Comparison of ENCODE assay signal across 8 mouse cellular contexts in genomic region chr11:52253674-52254375, GRCm38 (mm10). TPM values are rescaled to one million over a fixed set of nuclear protein-coding genes. Genes with fewer than 3 reads are reported as not detected.
DNase-seq lines count a peak whose midpoint lies in the region; ATAC-seq and TF ChIP-seq lines count a peak whose summit lies in the region.

No protein-coding gene starts in this region.

- H3K27ac ChIP-seq in heart, adult 2 months, result no peak overlapping the region
- H3K27ac ChIP-seq in heart, embryonic 12.5 days (ENCODE audit: poor library complexity, severe bottlenecking), result no peak overlapping the region
- no peak overlapping the region for H3K27ac ChIP-seq in forebrain, embryonic 14.5 days (ENCODE audit: low read depth, low read length)
- no peak overlapping the region for H3K27ac ChIP-seq in hindbrain, postnatal 0 days
- no peak overlapping the region for H3K27ac ChIP-seq in midbrain, embryonic 10.5 days (replicated peaks)

- peak; percentile 68 to 70 for DNase-seq in heart, adult 2 months
- DNase-seq in forebrain, embryonic 14.5 days (ENCODE audit: low spot score), result peak; percentile 85
- DNase-seq in hindbrain, postnatal 0 days (ENCODE audit: low spot score), result peak; percentile 84
- DNase-seq in left cerebral cortex, postnatal 10 days (ENCODE audit: extremely low spot score in 1 of 2, low spot score in 2 of 2), result peak; percentile 36 to 67
- peak; percentile 56 for DNase-seq in midbrain, embryonic 10.5 days (ENCODE audit: low spot score)
- DNase-seq in splenic B cell, adult 2 months (ENCODE audit: low read depth, low spot score), result peak; percentile 68

- TF ChIP-seq CTCF in heart, adult 2 months (IDR thresholded peaks at IDR 0.05), result peak; percentile 96
- TF ChIP-seq CTCF in hindbrain, postnatal 0 days (IDR thresholded peaks at IDR 0.05; ENCODE audit: low read depth), result peak; percentile 96

- TF ChIP-seq POLR2A in heart, adult 2 months (IDR thresholded peaks at IDR 0.05; ENCODE audit: insufficient read depth, low read depth, low read length), result no peak

- H3K9me3 ChIP-seq in heart, embryonic 12.5 days (replicated peaks), result no peaks in the 10 kb centered on the region
- no peaks in the 10 kb centered on the region for H3K9me3 ChIP-seq in forebrain, embryonic 14.5 days (replicated peaks; ENCODE audit: control insufficient read depth, low read length)
- H3K9me3 ChIP-seq in hindbrain, postnatal 0 days (ENCODE audit: low read length), result no peaks in the 10 kb centered on the region
- no peaks in the 10 kb centered on the region for H3K9me3 ChIP-seq in midbrain, embryonic 10.5 days (replicated peaks)

- no peak overlapping the region for H3K9ac ChIP-seq in heart, adult 2 months (ENCODE audit: low read depth, low read length)
- H3K9ac ChIP-seq in heart, embryonic 12.5 days, result no peak overlapping the region
- no peak overlapping the region for H3K9ac ChIP-seq in forebrain, embryonic 14.5 days (ENCODE audit: low read length)
- no peak overlapping the region for H3K9ac ChIP-seq in hindbrain, postnatal 0 days (replicated peaks; ENCODE audit: low read length)

- peak; percentile 80 for TF ChIP-seq EP300 in heart, adult 2 months (IDR thresholded peaks at IDR 0.05; ENCODE audit: insufficient read depth, low read depth, low read length)

- H3K4me1 ChIP-seq in heart, adult 2 months (ENCODE audit: control insufficient read depth, insufficient read depth, low read length), result peaks cover 5% of the 10 kb centered on the region
- H3K4me1 ChIP-seq in heart, embryonic 12.5 days (replicated peaks), result peaks cover 12% of the 10 kb centered on the region
- H3K4me1 ChIP-seq in forebrain, embryonic 14.5 days (ENCODE audit: control insufficient read depth, insufficient read depth, low read length), result no peaks in the 10 kb centered on the region
- H3K4me1 ChIP-seq in hindbrain, postnatal 0 days (ENCODE audit: insufficient read depth, low read length), result no peaks in the 10 kb centered on the region
- no peaks in the 10 kb centered on the region; the same call in 1 of the 2 replicates for H3K4me1 ChIP-seq in midbrain, embryonic 10.5 days

- ATAC-seq in heart, embryonic 12.5 days (ENCODE audit: insufficient number of reproducible peaks, low FRiP score), result no peak
- ATAC-seq in cerebellum, adult (ENCODE audit: insufficient number of reproducible peaks, low FRiP score, low TSS enrichment), result peak; percentile 56; the same call in 1 of the 2 replicates
- peak; percentile 67 for ATAC-seq in forebrain, embryonic 14.5 days
- peak; percentile 74; the same call in 1 of the 2 replicates for ATAC-seq in hindbrain, postnatal 0 days

- H3K27me3 ChIP-seq in heart, adult 2 months (ENCODE audit: control insufficient read depth, insufficient read depth, low read length), result no peaks in the 10 kb centered on the region
- no peaks in the 10 kb centered on the region for H3K27me3 ChIP-seq in heart, embryonic 12.5 days (replicated peaks)
- no peaks in the 10 kb centered on the region for H3K27me3 ChIP-seq in forebrain, embryonic 14.5 days (replicated peaks; ENCODE audit: control insufficient read depth, insufficient read depth, low read length)
- no peaks in the 10 kb centered on the region for H3K27me3 ChIP-seq in hindbrain, postnatal 0 days (ENCODE audit: insufficient read depth, low read length)
- no peaks in the 10 kb centered on the region for H3K27me3 ChIP-seq in midbrain, embryonic 10.5 days (ENCODE audit: low read depth, poor library complexity, severe bottlenecking)
- H3K27me3 ChIP-seq in splenic B cell, adult 2 months (ENCODE audit: control insufficient read depth, insufficient read depth, low read length, poor library complexity, severe bottlenecking), result no peaks in the 10 kb centered on the region

- H3K4me2 ChIP-seq in heart, embryonic 12.5 days, result no peak overlapping the region
- no peak overlapping the region for H3K4me2 ChIP-seq in forebrain, embryonic 14.5 days (ENCODE audit: low read length)
- no peak overlapping the region for H3K4me2 ChIP-seq in hindbrain, postnatal 0 days (ENCODE audit: low read depth, low read length)

- H3K79me2 ChIP-seq in heart, adult 2 months (replicated peaks; ENCODE audit: control insufficient read depth, insufficient read depth, low read length), result no peaks in the 10 kb centered on the region

- intact Hi-C loops in heart, adult 2 months (cut with DNase I), result loop anchor here (1.0 kb wide), 2 partner anchors 43 to 89 kb away; no protein-coding TSS in a partner anchor
- intact Hi-C loops in left cerebral cortex, postnatal 10 days (cut with DNase I), result loop anchor here (2.0 kb wide), 2 partner anchors 43 to 91 kb away; no protein-coding TSS in a partner anchor

- H3K4me3 ChIP-seq in heart, adult 2 months, result no peak overlapping the region
- H3K4me3 ChIP-seq in heart, embryonic 12.5 days, result no peak overlapping the region
- no peak overlapping the region for H3K4me3 ChIP-seq in forebrain, embryonic 14.5 days (ENCODE audit: low read depth, low read length)
- no peak overlapping the region for H3K4me3 ChIP-seq in hindbrain, postnatal 0 days (ENCODE audit: low read length)
- H3K4me3 ChIP-seq in midbrain, embryonic 10.5 days, result no peak overlapping the region

- no peaks in the 10 kb centered on the region for H3K36me3 ChIP-seq in heart, adult 2 months (ENCODE audit: control insufficient read depth, insufficient read depth, low read length)
- H3K36me3 ChIP-seq in heart, embryonic 12.5 days, result peaks cover 5% of the 10 kb centered on the region
- peaks cover 12% of the 10 kb centered on the region for H3K36me3 ChIP-seq in forebrain, embryonic 14.5 days (ENCODE audit: control insufficient read depth, insufficient read depth, low read length)
- H3K36me3 ChIP-seq in hindbrain, postnatal 0 days (ENCODE audit: insufficient read depth, low read length), result peaks cover 10% of the 10 kb centered on the region; the same call in 1 of the 2 replicates
- H3K36me3 ChIP-seq in midbrain, embryonic 10.5 days, result peaks cover 57% of the 10 kb centered on the region
- no peaks in the 10 kb centered on the region for H3K36me3 ChIP-seq in splenic B cell, adult 2 months (ENCODE audit: control insufficient read depth, insufficient read depth, low read length, poor library complexity, severe bottlenecking)

- WGBS in heart, adult 2 months, result 62% methylated on average over 11 of the region's 11 CpGs
- 67% methylated on average over 11 of the region's 11 CpGs for WGBS in heart, embryonic 12.5 days
- 65% methylated on average over 11 of the region's 11 CpGs for WGBS in forebrain, embryonic 14.5 days
- 64% methylated on average over 11 of the region's 11 CpGs for WGBS in hindbrain, postnatal 0 days
- 74% methylated on average over 11 of the region's 11 CpGs for WGBS in midbrain, embryonic 10.5 days

RNA-seq across cellular contexts. Expression of gene Skp1a, which starts 22.0 kb away (rescaled TPM):
- total RNA-seq in heart, adult 2 months (2021), result 100 to 1,000 TPM; 241 to 255 TPM
- polyA plus RNA-seq in heart, adult 2 months (2012; rRNA removed), result 38.9 and 72.9 TPM in 2 replicates
- polyA plus RNA-seq in heart, embryonic 12.5 days (2016; fragmentation: Nextera tagmentation; extraction: Ambion mirVana), result 530 and 532 TPM in 2 replicates
- polyA plus RNA-seq in forebrain, embryonic 14.5 days (2014; fragmentation: Nextera tagmentation; extraction: Ambion mirVana), result 1,258 and 1,335 TPM in 2 replicates
- total RNA-seq in hindbrain, postnatal 0 days (2014; rRNA removed), result 320 and 370 TPM in 2 replicates
- polyA plus RNA-seq in hindbrain, postnatal 0 days (2015; fragmentation: Nextera tagmentation; extraction: Ambion mirVana), result 1,108 and 1,162 TPM in 2 replicates
- 100 to 1,000 TPM; 499 to 514 TPM for total RNA-seq in left cerebral cortex, postnatal 10 days (2021)
- 916 and 943 TPM in 2 replicates for polyA plus RNA-seq in midbrain, embryonic 10.5 days (2016; fragmentation: Nextera tagmentation; extraction: Ambion mirVana)

RNA-seq across cellular contexts. Expression of gene Tcf7, which starts 29.0 kb away (rescaled TPM):
- under 1 TPM; 0.73 to 0.96 TPM for total RNA-seq in heart, adult 2 months (2021)
- polyA plus RNA-seq in heart, adult 2 months (2012; rRNA removed), result 2.3 and 3.1 TPM in 2 replicates
- polyA plus RNA-seq in heart, embryonic 12.5 days (2016; fragmentation: Nextera tagmentation; extraction: Ambion mirVana), result 6.3 and 6.5 TPM in 2 replicates
- polyA plus RNA-seq in forebrain, embryonic 14.5 days (2014; fragmentation: Nextera tagmentation; extraction: Ambion mirVana), result 2.6 and 4.0 TPM in 2 replicates
- total RNA-seq in hindbrain, postnatal 0 days (2014; rRNA removed), result 2.2 and 3.3 TPM in 2 replicates
- 3.3 and 4.3 TPM in 2 replicates for polyA plus RNA-seq in hindbrain, postnatal 0 days (2015; fragmentation: Nextera tagmentation; extraction: Ambion mirVana)
- total RNA-seq in left cerebral cortex, postnatal 10 days (2021), result 1 to 10 TPM; 6.0 to 6.7 TPM
- polyA plus RNA-seq in midbrain, embryonic 10.5 days (2016; fragmentation: Nextera tagmentation; extraction: Ambion mirVana), result 8.0 and 10.6 TPM in 2 replicates

RNA-seq across cellular contexts. Expression of gene Olfr1371, which starts 40.0 kb away (rescaled TPM):
- not detected for total RNA-seq in heart, adult 2 months (2021)
- not detected in 2 replicates for polyA plus RNA-seq in heart, adult 2 months (2012; rRNA removed)
- not detected in 2 replicates for polyA plus RNA-seq in heart, embryonic 12.5 days (2016; fragmentation: Nextera tagmentation; extraction: Ambion mirVana)
- polyA plus RNA-seq in forebrain, embryonic 14.5 days (2014; fragmentation: Nextera tagmentation; extraction: Ambion mirVana), result not detected in 2 replicates
- total RNA-seq in hindbrain, postnatal 0 days (2014; rRNA removed), result not detected in 2 replicates
- polyA plus RNA-seq in hindbrain, postnatal 0 days (2015; fragmentation: Nextera tagmentation; extraction: Ambion mirVana), result not detected in 2 replicates
- not detected for total RNA-seq in left cerebral cortex, postnatal 10 days (2021)
- not detected in 2 replicates for polyA plus RNA-seq in midbrain, embryonic 10.5 days (2016; fragmentation: Nextera tagmentation; extraction: Ambion mirVana)
